Mouse (Mus musculus) CD4-positive helper T cell, adult 2 months (primary cell): ENCODE measurements at regions not wholly inside any gene's neighbourhood (a gene's known extent, or its start where the extent isn't known, plus 50 kb on each side); places are given as distances from the start of the nearest gene placed in this dataset.

Experiments used
- DNase-seq: peaks from one replicate; pipeline ENCODE4 v3.0.0-alpha.2; 2012; ENCODE audit warnings: low read depth, missing footprints, low spot score

DNA sequence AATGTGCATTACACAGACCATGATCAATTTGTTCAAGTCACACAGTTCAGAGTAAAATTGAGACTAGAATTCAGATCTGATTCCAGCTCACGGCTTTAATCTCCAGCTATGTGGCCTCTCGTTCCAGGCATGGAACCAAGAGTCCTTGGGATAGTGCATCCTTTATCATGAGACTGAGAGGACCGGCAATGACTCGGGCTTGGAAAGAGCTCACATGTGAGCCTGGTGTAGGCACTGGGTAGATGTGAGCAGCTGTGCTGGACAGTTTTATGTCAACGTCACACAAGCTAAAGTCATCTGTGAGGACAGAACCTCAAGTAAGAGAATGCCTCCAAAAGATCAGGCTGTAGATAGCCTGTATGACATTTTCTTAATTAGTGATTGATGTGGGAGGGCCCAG, 228.3 kb downstream of the Plpp3 start:
- DNase-seq, result no peak

DNA sequence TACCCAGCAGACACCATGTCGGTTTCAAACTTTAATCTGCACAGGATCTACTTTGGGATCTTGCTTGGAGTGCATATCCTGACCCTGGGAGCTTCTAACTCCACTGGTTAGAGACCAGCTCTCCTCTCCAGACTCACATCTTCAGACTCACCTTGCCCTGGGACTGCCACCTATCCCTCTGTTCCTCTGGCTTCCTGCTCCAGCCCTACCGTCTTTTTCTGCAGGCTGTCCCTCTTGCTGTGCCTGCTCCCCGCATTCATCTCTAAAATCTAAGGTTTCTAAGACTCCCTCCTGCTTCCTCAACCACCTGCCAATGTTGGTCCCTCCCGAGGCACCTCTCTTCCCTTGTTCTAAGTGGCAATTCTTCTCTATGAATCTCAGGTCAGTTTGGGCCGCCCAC, 233.2 kb downstream of the Plpp3 start:
- no peak for DNase-seq

DNA sequence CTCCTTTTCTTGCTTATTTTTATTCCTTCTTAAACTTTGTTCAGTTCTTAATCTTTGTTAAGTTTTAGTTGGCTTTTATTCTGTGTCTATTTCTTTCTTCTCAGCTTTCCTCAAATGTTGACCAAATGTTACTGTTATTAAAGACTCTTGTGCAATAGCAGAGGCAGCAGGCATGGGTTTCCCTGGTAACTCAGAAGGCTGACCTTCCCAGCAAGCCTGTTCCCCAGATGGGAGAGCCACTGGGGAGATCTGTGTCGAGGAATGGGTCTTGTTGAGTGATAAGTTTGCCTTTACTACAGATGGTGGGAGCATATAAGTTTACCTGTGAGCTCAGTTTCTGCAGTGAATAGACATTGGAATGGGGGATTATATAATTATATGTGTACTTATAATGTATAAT, 237.2 kb downstream of the Plpp3 start:
- no peak for DNase-seq

DNA sequence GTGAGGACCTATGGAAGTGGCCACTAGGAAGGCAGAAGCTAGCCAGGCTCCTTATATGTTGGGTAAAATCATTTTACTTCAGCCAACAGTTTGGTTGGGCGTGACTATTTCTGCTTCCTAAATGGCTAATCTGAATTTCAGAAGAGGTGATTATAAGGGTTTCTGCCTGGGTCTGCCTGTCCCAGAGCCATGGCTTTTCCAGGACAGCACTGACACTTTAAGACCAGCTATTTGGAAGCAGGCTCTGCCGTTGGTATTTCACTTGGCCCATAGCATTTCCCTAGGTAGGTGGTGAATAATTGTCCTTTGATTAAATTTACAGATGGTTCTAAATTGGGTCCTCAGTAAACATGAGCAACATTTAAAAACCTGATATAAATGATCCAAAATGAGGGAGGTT, 240.3 kb downstream of the Plpp3 start:
- no peak for DNase-seq

DNA sequence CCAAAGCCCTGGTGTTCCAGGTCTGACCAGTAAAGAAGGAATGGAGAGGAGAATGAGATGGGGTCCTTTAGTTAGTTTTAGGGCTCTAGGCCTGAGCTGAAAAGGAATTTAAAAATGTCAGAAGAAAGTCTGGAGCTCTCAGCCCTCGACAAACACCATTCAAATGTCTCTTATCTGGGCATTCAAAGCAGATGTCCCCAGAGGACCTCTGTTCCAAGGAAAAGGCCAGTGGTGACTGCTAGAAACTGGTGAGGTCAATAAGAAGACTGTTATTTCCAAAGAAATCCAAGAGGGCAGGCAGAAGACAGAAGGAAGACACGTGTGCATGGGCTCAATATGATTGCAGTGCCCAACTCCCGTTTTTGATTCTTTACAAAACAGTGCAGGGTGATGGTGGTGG, 244.9 kb downstream of the Plpp3 start:
- DNase-seq, result no peak

DNA sequence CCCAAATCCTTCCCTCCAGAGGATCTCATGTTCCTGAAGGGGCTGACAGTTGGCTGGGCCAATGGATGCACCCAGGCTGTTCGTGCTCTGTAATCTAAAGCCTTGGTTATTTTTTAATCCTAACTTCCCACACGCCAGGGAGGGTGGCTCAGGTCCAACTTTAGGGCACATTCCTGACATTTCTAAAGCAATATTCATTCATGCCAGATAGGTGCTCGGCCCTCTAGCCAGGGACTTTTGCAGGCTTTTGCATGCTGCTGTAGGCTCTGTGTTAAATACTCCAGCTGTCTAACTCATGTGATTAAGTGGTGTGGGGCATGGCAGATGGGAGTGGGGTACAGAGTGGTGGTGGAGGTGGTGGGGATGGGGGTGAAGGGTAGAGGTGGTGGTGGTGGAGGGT, 246.0 kb downstream of the Plpp3 start:
- no peak for DNase-seq

DNA sequence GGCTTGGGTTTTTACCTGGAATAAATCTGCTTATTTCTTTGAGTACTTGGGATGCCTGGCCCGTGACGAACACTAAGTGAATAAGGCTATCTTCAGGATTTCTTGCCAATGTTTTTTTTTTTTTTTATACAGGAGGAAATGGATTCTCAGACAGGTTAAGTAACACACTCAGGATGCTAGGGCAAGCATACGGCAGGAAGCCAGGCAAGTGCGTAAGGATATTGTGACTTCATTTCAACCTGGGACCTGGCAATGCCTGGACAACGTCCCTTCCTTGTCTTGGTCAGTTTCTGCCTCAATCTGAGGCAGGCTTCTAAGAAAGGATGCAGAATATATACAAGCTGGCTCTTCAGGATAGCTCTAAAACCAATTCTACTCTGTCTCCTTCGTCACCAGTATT, 246.5 kb downstream of the Plpp3 start:
- DNase-seq, result no peak

DNA sequence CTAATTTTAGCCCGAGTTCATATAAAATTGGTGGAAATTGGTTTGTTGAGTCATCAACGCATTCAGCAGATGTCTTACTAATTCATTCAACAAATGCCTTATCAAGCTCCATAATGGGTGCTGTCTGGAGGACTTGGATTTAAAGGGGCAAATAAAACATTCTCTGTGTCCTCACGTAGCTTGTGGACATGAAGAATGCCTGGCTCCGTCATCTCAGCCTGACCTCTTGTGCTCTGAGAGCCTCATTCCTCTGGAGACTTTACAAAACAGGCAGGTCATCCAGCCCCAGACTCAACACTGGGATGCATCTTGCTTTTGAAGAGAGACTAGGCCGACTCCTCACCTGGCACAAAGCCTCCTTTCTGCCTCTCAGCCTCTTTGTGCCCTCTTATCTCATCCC, 248.6 kb downstream of the Plpp3 start:
- DNase-seq, result no peak

- no peak for DNase-seq
Observed at GRCm38 (mm10) chr4:105406786-105407464, 249.8 kb downstream of the Plpp3 start.

GRCm38 (mm10) chr4:105408896-105409295, 251.7 kb downstream of the Plpp3 start:
- DNase-seq, result no peak

DNA sequence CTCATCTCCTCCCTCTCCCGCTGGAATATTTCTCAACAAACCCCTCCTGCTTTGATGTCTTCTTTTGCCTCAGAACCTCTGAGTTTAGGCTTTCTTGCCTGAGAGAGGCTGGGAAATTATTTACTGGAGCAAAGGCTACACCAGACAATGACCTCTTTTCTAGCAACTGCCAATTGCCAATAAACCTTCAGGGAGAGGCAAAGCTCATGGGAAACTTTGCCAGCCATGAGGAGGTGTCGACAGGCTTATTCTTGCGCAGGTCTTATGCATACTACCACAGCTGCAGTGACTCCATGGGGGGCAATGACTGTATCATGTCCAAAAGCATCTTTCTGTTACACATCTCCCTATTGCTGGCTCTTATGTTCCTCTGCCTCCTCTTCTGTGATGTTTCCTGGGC, 260.0 kb downstream of the Plpp3 start:
- no peak for DNase-seq

GRCm38 (mm10) chr4:105422466-105422865, 265.3 kb downstream of the Plpp3 start:
- no peak for DNase-seq

GRCm38 (mm10) chr4:105423727-105424201, 266.6 kb downstream of the Plpp3 start:
- no peak for DNase-seq

DNA sequence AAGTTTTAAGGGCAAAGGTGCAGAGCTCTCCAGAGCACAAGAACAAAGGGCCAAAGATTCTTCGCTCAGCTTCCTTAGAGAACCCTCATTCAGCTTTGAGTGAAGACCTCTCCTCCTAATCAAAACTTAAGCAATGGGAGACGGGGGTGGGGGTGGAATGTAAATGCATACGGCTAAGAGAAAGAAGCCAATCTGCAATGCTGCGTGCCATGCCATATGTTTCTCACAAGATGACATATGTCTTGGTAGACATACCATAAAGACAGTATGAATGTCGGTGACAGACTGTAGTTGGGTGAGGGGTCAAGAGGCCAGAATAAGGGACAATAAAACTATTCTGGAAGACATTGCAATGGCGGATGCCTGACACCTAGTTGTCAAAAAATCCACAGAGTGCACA, 267.9 kb downstream of the Plpp3 start:
- no peak for DNase-seq

DNA sequence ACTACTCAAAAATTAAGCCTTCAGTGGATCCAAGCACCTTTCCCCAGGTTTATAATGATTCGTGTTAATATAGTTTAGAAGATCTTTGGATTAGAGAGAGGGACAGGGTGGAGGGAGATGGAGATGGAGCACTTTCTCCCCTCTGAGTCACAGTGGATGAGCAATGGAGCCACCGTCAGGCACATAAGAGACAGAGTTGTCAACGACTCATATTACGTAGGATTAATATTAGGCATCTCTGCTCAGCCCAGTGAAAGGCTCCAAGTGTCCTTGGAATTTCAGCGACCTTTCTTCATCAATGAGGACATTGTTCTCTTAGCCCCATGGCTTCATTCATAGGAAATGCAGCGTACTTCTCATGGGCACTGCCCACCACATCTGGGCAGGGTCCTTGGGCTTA, 270.4 kb downstream of the Plpp3 start:
- no peak for DNase-seq

DNA sequence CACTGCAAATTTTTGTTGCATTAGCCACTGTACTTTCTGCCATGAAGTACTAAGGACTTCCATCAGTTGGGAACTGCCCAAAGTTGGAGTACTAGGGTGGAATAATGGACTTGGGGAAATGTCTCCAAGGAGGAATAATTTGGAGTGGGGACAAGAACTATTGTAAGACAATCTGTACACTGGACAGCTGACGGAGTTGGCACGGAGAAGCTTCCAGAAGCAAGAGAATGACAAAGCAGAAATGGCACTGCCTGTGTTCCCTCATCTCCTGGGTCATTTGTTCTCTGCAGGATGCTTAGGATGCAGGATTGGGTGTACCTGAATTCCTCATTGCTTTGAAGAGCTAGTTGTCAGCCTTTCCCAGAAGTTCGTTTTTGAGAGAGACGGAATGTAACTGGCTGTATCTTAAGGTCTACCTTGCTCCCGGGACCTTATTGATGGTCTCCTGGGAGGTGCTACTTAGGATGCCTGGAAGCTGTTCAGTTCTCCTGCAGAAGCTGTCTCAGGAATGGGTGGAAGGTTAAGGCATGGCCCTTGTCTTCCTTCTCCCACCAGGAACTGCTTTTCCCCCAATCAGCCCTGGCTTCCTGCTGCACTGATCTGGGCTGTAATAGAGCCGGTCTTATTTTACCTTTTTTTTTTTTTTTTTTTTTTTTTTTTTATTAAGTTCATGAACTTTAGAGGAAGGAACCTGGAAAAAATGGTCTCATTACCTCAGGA, 272.4 kb downstream of the Plpp3 start:
- no peak for DNase-seq

GRCm38 (mm10) chr4:105432461-105432860, 275.3 kb downstream of the Plpp3 start:
- DNase-seq, result no peak

DNA sequence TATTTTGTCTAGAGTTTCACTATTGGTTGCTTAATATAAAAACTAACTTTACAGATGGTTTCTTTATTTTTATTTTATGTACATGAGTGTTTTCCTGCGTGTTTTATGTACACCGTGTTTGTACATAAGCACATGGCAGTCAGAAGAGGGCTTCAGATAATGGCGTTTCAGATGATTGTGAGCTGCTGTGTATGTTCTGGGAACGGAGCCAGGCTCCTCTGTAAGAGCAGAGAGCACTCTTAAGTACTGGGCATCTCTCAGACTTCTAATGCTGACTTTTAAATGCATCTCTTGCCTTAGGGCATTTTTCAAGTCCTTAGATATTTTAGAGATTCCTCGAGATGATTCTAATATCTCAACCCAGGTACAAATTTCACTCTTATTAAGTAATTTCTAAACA, 280.0 kb downstream of the Plpp3 start:
- DNase-seq, result no peak

DNA sequence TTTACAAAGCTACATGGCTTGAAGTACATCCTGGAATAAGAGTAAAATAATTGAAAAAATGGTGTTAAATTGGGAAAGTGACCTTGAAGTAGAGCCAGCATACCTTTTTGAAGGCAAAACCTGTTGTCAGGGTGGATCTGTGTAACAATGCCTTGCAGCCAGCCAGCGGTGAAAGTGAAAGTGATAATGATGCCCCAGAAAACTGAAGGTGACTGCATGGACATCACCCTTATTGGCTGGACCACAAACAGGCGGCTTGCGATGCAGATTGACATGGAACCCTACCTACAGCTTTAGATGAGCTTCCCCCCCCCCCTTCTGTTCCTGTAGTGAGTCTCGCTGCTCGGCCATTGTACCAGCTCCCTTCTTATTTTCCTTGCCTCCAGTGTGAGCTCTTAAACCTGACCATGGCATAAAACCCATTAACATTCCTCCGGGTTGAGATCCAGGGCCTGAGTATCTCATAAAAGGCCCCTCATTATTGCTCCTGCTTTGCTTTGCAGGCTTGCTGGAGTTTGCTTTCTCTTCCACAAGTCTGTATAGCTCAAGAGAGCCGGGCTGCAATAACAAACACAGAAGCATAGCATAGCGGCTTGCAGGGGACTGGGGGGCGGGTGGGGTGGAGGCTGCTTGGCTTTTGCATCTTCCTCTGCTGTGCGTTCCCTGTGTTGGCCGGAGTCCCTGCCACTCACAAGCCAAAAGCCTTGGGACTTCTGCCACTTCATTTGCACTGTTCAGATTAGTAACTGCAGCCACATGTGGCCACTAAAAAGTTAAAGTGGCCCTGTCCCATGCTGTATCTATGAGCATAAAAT, 292.1 kb downstream of the Plpp3 start:
- no peak for DNase-seq

DNA sequence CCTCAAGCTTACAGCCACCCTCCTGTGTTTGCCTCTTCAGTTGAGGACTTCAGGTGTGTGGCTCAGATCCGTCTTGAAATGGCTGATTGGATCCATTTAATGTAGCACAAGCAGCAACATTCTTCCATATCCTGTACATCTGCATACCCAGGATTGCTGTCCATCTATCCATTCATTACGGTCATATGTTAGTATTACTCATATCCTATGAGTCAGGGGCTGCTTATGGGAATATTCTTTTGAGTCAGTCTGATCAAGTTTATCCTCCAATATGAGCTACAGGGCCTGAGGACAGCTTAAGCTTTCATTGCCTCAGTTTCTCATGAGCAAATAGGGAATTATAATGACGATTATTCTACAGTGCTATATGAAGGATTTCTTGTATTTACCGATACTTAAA, 293.7 kb downstream of the Plpp3 start:
- DNase-seq, result no peak

GRCm38 (mm10) chr4:105451871-105452270, 294.7 kb downstream of the Plpp3 start:
- no peak for DNase-seq

- DNase-seq, result no peak
Observed at GRCm38 (mm10) chr4:105456955-105457621, 299.9 kb downstream of the Plpp3 start.
